Mouse (Mus musculus) retina, postnatal 7 days (tissue): Measurements from ENCODE around the gene Fbxl8.
"Not testable (repeated sequence)": the region's sequence is repeated elsewhere in the genome, so short reads cannot be mapped to it uniquely, and the experiment has no call there.

Experiments
- DNase-seq: peaks from one replicate; pipeline ENCODE4 v3.0.0-alpha.2; 2012; ENCODE audit warnings: low read depth, low spot score

The Fbxl8 gene

GRCm38 (mm10) chr8:105264024-105264982 lies at the start of gene Fbxl8, which contains the start of gene Tradd:
TSS of gene Fbxl8 (plus strand) at chr8:105264648.
TSS of gene Tradd (minus strand) at chr8:105264609.
- DNase-seq: no peak

DNA sequence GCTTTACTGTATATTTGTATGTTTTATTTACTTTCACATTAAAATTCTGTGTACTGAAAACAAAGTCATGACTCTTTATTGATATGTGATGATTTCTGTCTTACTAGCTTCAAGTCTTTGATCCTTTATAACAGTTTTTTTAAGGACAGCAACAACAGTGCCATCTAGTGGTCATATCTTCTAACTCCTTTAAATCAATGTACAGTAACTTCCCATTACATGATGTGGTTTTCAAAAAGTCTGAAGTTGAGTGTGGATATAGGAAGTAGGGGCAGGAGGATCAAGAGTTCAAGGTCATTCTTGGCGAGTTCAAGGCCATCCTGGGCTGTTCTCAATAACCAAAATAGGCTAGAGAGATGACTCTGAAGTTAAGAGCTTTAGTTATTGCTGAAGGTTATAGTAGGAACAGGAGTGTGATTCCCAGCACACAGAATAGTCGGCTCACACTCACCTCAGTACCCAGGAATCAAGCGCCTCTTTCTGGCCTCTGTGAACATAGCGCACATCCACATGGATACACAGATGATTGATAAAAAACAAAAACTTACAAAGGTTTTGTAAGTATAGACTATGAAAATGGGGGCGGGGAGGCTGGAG lies 46.4 kb upstream of the Fbxl8 start:
- peak; percentile 55 for DNase-seq

- no peak for DNase-seq
Measured at GRCm38 (mm10) chr8:105223850-105224249, 40.6 kb upstream of the Fbxl8 start.

GRCm38 (mm10) chr8:105224413-105225271 lies 39.8 kb upstream of the Fbxl8 start, which contains the start of gene D230025D16Rik:
TSS of gene D230025D16Rik (plus strand) at chr8:105225145.
- DNase-seq: peak; percentile 90

- no peak for DNase-seq
Measured at GRCm38 (mm10) chr8:105225272-105225593, 39.2 kb upstream of the Fbxl8 start.

DNA sequence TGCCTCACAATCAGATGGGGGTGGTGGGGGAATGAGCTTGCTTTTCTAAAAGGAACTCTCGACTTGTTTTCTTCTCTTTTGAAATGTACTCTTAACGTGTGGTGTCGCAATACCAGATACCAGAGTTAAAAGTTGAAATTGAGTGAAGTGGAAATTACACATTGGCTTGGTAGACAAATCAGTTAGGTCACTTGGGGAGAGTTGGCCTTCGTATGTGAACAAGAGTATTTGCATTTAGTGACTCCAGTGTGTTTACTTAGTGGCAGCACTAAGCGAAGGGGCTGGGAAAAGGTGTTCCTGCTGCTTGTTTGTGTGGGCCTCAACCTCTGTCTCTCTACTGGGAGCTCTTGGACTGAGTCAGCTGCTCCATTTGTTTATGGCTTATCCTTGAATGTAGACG lies 38.5 kb upstream of the Fbxl8 start:
- DNase-seq: no peak

DNA sequence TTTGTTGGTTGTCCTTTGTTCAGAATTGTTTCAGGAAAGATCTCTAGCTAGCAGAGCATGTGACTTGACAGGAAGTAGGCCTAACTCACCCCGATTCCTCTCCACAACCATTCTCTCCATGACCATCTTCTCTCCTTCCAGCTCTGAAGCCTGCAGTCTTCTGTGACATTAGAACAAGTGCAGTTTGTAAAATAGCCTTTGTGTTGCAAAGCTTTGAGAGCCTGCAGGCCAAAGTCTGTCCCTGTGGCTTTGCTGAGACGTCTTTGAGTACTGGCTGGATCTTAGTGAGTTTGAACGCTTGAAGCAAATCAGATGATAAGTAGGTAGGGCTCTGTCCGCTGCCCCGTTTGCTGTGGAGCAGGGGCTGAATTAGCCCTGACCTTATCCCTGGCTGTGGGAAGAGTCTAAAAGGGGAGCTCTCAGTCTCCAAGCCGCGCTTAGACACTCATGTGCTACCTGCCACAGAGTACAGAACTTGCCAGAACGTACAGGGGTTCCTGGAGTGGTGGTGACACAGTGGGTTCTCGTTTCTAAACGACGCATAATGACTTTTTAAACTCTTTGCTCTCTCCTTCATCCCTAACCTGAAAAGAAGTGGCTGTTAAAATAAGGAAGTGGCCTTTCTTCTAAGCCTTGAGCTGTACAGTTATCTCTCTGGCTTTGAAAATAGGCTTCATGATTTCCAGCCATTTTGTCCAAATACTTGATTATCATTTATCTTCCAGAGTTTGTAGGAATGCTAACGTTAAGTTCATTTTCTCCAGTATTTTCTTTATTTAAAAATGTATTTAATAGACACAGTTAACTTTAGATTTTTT lies 32.7 kb upstream of the Fbxl8 start:
- DNase-seq: no peak

GRCm38 (mm10) chr8:105232321-105232693 lies 32.1 kb upstream of the Fbxl8 start:
- not testable (repeated sequence) for DNase-seq

DNA sequence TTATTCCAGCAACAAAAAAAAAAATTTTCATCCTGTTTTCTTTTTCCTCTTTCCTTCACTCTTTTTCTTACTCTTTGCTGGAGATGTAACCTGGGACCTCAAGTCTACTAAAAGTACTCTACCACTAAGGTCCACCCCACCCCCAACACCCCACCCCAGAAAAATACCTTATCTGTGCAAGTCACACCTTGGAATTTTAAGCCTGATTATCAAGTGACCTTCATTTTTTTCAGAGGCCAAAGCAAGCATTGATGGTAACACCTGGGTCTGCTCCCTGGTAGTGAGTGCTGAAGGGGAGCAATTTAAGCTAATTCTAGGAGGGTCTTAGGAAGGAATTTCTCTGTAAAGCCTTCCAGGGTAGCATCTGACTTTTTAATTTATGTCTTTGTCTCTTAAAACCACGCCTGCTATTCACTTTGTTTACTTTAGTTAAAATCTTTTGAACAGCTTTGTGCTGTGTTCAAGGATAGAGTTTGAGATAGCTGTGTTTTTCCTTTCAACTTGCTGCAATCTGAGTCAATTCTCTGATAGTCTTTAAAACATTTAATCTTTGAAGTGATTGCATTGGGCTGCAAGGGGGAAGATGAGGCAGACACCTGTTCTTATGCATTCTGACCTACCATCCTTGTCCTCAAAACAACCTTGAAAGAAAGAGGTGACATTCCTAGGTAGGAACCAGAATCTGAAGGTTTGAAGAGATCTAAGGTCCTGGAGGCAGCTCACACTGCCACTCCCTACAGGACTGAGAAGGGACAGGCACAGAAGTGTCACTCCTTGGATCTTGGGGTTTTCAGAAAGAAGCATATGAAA lies 31.1 kb upstream of the Fbxl8 start:
- DNase-seq: no peak

DNA sequence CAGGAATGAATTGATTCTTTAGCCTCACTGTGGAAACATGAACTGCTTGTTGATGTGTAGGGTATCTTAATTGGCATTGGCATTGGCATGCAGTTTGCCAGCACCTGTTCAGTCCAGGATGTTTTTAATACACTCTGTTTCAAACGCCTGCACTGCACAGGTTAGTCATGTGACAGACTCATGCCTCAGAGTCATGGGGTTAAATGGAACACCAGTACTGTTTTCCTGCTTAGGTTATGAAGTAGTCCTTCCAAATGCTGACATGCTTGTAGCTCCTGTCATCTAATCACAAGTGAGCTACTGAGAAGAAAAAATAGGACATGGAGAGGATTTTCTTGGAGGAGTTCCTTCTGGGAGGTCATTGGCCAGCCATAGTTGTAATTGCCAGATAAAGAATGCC lies 29.2 kb upstream of the Fbxl8 start:
- DNase-seq: no peak

- DNase-seq: no peak
Measured at GRCm38 (mm10) chr8:105237442-105238142, 26.9 kb upstream of the Fbxl8 start.

DNA sequence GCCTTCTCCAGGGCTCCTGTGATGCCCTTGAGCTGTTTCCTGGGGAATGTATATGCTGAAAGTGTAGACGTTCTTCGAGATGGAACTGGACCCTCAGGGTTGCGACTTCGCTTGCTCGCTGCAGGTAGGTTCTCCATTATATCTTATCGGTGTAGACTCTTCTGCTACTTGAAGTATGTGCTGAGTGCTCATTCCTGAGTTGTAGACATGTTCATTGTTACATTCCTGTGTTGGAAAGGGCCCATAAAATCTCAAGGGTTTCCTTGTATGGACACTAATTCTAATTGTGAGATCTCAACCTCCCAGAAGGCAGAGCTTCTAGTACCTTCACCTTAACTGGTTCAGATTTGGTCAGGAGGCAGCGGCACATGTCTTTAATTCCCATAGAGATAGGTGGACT lies 23.4 kb upstream of the Fbxl8 start:
- no peak for DNase-seq

GRCm38 (mm10) chr8:105251954-105252353 lies 12.5 kb upstream of the Fbxl8 start:
- DNase-seq: no peak

GRCm38 (mm10) chr8:105252680-105253537 lies 11.5 kb upstream of the Fbxl8 start:
- no peak for DNase-seq

- no peak for DNase-seq
Measured at GRCm38 (mm10) chr8:105253766-105254151, 10.7 kb upstream of the Fbxl8 start.

DNA sequence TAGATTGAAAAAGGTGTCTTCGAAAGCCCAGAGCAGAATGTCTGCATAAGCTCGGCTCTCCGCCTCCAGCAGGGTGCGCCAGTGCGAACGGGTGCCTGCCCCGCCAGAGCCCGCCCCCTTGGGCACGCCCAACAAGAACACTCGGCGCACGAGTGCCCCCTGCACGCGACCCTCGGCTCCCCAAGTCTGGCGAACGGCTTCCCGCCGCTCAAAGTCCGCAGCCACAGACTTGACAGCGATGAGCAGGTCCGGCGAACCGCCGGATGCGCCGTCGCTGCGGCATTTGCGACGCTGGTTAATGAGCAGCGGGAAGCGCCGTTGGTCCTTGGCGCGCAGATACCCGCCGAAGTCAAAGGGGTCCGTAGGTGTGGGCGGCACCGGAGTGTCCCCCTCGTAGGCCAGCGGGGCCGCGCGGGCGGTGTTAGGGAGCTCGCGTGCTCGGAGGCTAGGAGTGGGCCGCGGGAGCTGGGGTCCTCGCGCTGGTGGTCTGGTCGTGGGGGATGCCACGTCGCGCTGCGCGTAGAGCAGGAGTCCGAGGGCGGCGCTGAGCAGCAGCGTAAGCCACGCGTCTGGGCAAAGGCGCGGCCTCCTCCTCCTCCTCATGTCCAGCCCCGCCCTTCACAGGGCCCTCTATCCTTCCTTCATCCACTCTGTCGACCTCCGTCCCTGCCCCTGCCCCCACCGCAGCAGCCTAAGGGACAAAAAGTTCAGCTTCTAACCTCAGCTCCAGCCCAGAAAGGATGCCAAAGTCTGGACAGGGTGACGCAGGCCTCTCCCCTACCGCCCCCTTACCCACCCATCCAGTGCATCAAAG lies 10.1 kb upstream of the Fbxl8 start:
- DNase-seq: peak; percentile 76

DNA sequence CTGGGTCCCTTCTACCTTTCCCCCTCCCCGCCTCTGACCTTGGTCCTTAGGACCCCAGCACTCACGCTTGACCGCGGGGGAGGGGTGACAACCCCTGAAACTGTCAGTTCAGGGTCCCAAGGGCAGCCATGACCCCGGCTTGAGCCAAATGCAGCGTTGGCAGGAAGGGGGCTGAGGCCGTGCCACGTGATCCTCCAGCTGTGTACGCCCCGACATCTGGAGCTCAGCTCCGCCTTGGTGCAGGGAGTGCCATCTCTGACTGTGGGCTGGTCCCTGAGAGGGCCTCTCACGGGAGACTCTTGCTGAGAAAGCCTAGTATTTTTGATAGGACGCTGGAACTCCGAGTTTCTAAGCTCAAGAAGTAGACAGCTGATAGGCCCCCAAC lies 9.5 kb upstream of the Fbxl8 start, which contains the start of gene B3gnt9:
Gene B3gnt9 (minus strand): TSS at position 188 of the 385 bp plus-strand sequence.
- DNase-seq: no peak
